Mouse (Mus musculus) heart, postnatal 36 days (tissue): ENCODE measurements around the gene Crybb2. TPM values are rescaled to one million over a fixed set of nuclear protein-coding genes. Genes with fewer than 3 reads are reported as not detected.
"Not testable (repeated sequence)": the region's sequence is repeated elsewhere in the genome, so short reads cannot be mapped to it uniquely, and the experiment has no call there.

ENCODE experiments used
- DNase-seq, 2 experiments: peaks; one replicate each; pipeline ENCODE4 v3.0.0; 2021 to 2022
- intact Hi-C: fragments of 180-260 bp; cut with DNase I; formaldehyde crosslinking; loops from one replicate; pipeline ENCODE4 v1.15.1; 2025
- total RNA-seq, 2 experiments: library from RNA; stranded (reverse); gene quantifications; 2 replicates each; pipeline ENCODE4 v1.2.3; 2021

Crybb2 gene
- not detected for total RNA-seq

DNA sequence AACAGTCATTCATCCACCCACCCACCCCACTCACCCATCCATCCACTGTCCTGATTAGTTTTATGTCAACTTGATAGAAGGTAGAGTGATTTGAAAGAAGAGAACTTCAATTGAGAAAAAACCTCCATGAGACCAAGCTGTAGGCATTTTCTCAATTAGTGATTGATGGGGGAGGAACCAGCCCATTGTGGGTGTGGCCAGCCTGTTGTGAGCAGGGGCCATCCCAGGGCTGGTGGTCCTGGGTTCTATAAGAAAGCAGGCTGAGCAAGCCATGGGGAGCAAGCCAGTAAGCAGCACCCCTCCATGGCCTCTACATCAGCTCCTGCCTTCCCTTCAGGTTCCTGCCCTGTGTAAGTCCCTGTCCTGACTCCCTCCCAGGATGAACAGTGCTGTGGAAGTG lies at the start of gene Crybb2:
Gene Crybb2 (minus strand): TSS at position 101 of the 400 bp plus-strand sequence.
- intact Hi-C loops, result no loop called here
- DNase-seq, result no peak

DNA sequence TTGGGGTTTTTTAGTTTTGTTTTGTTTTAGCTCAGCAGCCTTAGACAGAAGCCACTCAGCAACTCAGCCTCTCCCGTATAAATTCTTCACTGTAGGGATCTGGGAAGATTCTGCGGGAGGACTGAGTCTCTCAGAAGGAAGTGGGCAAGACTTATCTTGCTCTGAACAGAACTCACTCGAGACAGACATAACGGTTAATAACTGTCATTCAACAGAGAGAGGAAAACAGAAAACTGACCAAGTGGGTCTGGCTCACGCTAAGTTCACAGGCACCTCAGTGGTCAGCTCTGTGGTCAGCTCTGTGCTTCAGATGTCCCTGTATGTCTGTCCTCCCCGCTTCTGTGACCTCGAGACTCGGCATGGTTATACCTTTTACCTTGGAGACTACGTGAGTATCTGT lies 49.4 kb upstream of the Crybb2 start:
- no peak for DNase-seq
- intact Hi-C loops, result no loop called here

DNA sequence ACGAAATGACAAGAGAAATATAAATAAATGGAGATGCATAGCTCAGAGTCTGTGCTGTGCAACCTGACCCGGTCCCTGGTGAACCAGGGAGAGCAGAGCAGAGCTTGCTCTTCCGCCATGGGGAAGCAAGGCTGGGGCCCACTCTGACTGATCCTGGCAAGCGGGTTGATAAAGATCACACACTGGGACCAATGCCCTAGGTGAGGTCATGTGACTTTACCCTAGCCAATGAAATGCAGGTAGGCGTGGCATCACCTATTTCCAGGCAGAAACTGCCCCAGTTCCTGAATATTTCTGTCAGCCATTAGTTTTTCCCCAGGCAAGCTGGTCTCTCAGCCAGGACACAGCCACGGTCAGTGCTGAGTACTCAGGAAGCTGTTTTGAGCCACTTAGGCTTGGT lies 48.8 kb upstream of the Crybb2 start:
- intact Hi-C loops, result no loop called here
- no peak for DNase-seq

DNA sequence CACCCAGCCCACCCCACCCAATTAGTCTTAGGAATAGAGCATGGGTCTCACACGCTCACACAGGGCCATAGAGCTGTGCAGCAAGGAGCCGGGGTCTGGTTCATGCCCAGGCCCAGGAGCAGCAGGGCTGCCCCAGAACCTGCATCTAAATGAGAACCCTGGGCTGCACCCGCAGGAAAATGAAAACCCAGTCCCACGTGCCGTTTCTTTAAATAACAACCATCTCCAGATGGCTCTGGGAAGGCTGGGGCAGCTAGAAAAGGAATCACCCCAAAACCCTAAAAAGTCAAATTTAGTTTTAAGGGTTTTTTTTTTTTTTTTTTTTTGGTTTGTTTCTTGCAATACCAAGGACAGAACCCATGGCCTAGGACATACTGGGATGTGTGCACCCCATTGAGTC lies 47.4 kb upstream of the Crybb2 start:
- intact Hi-C loops, result no loop called here
- DNase-seq, result no peak

DNA sequence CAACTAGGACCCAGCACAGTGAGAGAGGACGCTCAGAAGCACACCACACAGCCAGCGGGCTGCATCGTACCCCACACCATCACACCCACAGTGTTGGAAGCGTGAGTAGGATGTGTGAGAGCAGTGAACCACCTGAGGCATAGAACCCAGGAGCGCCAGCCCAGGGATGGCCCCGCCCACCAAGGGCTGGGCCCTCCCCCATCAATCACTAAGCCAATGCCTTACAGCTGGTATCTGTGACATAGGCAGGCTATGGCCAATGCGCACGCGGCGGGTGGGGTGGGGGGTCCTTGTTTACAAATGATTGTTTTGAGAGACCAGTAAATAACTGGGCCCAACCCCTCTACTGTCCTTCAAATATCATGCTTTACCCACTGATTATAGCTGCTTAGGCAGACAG lies 46.0 kb upstream of the Crybb2 start:
- DNase-seq, result no peak
- intact Hi-C loops, result no loop called here

DNA sequence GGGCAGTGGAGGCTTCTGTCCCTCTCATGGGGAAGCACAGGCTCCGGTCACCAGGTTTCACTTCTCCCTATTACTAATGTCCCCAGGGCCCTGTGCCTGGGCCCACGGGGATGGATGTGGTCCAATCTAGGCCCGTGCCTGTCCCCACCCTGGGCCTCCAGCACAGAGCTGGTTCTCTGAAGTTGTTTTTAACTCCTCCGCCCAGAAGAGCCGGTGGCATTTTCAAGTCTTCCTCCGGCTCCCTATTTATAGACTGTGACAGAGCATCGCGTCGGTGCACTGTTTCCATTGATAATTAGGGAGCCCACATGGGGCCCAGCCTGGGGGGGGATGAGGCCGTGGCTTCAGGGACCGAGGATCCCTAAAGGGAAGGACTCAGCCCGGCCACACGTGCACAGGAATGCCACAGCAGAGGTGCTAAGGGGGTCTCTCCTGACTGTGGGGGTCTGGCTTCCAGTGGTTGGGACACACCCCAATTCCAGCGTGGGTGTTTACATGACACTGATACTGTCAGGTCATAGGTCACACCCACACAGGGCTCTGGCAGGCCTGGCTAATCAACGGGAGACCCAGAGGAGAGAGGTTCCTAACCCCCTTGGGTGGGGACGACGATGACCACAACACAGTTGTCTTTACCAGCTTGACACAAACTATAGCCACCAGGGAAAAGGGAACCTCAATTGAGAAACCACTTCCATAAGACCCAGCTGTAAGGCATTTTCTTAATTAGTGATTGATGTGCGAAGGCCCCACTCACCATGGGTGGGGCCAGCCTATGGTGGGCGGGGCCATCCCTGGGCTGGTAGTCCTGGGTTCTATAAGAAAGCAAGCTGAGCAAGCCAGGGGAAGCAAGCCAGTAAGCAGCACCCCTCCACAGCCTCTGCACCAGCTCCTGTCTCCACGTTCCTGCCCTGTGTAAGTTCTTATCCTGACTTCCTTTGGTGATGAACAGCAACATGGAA lies 44.6 kb upstream of the Crybb2 start:
- peak; percentile 38 to 51 for DNase-seq
- intact Hi-C loops, result no loop called here

DNA sequence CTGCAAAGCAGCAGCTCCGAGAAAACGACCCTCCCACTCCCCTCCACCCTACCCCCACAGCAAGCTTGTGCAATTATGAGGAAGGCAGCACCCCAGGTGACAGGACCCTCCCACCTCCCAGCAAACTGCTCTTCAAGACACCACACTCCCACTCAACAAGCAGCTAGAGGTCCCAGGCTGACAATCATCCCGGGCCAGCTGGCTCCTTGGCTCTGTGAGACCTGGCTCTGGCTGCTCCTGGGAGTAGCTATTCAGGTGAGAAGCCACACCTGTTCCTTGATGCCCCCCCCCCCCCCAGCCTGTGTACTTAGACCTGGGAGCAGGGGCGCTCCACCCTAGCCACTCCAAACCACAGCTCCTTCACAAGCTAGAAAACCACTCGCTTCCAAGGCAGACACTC lies 43.2 kb upstream of the Crybb2 start:
- intact Hi-C loops, result no loop called here
- no peak for DNase-seq

DNA sequence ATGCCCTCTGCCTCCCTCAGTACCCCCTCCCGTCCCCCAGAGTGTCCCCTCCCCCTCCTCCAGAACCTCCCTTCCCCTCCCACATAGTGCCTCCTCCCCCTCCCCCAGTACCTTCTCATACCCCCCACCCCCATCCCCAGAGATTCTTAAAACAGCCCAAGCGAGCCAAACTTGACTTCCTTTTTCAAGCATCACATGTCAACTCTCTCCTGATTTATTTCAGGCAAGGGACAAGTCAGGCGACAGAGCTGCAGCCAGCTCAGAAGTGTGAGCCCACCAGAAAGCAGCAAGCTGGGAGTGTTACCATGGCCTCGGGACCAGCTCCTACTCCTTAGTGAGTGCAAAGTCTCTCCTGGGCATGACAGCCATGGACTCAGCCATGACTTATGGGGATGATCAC lies 41.4 kb upstream of the Crybb2 start:
- intact Hi-C loops, result loop anchor here (2.0 kb wide), 2 partner anchors 27 to 43 kb away; no protein-coding TSS in a partner anchor
- no peak for DNase-seq

DNA sequence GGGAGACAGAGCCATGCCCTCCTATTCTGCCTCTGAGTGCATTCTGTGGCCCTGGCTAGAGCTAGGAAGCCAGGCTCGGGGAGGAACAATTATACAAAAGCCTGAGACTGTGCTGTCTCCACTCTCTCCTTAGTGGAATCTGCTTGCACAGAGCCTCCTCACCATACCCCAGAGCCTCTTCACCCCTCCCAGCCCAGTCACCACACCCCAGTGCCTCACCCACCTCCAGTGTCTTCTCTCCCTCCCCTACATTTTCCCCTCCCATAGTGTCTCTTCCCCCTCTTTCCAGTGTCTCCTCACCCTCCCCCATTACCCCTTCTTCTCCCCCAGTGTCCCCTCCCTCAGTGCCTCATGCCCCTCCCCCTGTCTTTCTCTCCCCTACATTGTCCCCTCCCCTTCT lies 41.0 kb upstream of the Crybb2 start:
- DNase-seq, result no peak
- intact Hi-C loops, result loop anchor here (2.0 kb wide), 2 partner anchors 28 to 44 kb away; no protein-coding TSS in a partner anchor

DNA sequence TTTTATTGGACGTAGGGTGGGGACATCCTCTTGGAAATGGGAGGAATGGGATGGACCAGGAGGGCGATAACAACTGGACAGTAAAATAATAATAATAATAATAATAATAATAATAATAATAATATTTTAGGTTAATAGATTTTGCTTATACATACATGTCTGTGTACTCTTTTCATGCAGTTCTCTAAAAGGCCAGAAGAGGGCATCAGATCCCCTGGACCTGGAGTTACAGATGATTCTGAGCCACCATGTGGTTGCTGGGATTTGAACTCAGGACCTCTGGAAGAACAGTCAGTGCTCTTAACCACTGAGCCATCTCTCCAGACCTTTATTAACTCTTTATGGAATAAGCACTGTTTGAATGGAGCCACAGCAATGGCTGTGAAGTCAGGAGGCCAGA lies 39.7 kb upstream of the Crybb2 start:
- intact Hi-C loops, result loop anchor here (2.0 kb wide), 2 partner anchors 29 to 45 kb away; no protein-coding TSS in a partner anchor
- DNase-seq, result not testable (repeated sequence)

DNA sequence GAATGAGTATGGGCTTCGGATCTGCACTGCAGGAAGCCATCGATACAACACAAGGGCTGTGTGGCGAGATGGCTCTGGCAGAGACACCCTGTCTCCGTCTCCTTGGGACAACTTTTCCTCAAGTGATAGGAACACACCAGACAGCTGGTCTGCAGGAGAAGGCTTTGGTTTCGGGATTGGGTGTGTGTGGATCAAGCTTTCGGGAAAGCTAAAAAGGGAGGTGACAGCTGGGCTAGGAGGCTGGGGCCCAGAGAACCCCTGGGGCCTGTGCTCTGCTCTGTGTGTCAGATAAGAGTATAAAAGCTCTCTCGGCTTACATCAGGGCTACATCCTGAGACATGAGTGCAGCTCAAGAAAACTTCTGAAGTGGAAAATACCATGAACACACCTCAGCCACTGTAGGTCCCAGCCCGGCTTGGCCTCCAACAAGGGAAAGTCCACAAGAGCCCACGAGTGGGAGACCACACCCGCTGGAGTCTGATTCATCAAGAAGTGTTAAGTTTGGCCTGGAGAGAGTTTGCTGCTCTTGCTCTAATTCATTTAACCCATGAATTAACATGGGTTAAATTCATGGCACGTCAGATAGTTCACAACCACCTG lies 38.3 kb upstream of the Crybb2 start:
- DNase-seq, result no peak
- intact Hi-C loops, result no loop called here

DNA sequence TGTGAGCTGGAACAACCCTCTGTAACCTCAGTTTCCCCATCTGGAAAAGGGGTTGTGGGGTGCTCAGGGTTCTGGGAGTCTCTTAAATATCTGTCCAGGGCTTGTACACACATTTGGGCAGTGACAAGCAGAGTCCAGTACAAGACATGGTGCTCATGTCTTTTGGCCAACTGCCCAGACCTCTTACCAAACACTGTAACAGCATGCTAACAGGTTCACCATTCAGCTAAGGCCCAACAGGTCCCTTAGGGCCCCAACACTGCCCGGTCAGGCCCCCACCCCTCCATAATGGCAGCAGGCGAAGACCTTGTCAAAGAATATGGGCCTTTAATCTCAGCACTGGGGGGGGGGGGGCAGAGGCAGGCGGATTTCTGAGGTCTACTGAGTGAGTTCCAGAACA lies 37.8 kb upstream of the Crybb2 start:
- DNase-seq, result no peak

DNA sequence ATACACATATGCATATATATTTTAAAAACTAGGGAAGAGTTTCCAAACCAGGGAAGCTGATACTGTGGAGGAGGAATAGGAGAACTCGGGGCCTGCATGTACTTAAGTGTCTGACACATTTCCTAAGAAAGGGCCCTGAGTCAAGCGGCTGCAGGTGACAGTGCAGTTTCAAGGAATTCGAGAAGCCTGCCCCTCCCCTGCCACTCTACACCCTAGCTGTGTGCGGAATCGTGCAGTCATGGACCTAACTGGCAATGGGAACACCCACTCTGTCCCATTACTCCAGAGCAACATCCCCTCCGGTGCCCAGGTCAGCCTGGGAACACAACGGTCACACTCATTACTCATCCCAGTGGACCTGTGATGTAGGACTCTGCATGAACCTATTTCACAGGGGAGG lies 36.7 kb upstream of the Crybb2 start:
- intact Hi-C loops, result no loop called here
- DNase-seq, result no peak

More for the DNA sequence above, 37.8 kb upstream of the Crybb2 start:
- intact Hi-C loops, result no loop called here

DNA sequence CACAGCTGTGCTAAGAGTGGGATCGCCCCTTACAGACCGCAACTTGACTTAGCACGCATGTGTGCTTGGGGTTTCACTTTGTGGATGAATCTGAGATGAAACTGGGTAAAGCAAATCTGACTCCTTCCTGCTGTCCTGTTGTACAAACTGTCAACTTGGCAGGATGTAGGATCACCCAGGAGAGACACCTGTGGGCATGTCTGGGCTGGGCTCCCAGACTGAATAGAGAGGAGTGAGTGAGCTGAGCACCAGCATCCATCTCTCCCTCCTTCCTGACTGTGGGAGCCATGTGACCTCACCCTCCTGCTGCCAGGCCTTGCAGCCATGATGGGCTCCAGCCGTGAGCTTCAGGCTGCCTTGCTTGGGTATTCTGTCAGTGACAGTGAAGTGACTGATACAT lies 35.6 kb upstream of the Crybb2 start:
- no peak for DNase-seq
- intact Hi-C loops, result no loop called here

DNA sequence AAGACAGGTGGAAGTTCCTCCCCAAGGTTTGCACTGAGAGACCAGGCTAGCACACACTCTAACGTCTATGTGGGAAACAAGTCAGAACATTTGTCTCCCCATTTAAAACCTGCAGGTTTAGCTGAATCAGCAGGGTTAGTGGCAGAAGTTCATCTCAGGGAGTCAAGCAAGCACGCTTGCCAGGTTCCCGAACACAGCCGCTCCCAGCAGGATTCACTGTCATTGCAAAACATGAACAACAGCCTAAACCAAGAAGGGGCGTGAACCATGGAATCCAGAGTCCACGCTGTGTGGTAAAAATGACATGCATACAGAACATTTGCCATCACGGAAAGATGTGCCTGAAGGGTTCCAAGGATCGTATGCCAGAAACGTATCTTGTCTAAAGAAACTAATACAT lies 35.1 kb upstream of the Crybb2 start:
- intact Hi-C loops, result no loop called here
- DNase-seq, result no peak

DNA sequence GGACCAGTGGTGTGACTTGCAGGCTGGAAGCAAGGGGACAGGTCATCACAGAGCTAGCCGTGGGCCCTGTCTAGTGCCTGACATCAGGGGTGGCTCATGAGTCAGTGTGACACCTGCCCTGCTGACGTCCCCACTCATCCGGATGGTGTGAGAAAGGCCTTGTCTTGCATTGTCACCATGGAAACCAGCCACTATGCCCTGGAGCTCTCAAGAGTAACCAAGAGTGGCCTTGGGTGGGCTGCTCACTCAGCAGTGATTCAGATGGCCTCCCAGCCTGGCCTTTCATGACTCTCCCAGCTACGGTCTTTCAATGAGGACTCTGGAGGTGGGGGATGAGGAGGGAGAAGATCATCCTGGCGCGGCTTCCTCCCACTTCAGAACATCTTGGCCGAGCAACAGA lies 32.5 kb upstream of the Crybb2 start:
- intact Hi-C loops, result no loop called here
- no peak for DNase-seq

DNA sequence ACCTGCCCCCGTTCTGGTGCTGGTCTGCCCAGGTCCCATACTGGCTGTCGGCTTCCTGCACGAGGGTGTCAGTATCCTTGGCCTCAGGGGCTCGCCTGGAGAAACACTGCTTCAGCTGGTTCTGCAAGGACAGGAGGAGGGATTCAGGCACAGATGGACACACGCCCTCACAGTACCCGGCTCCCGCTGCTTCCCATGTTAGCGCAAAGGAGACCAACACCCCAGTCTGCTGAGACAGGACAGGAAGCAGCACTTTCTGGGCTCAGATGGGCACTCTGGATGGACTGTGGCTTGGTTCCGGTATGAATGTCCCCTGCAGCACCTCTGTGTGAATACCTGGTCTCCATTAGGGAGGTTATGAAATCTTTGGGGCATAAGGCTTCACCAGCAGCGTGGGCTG lies 31.5 kb upstream of the Crybb2 start:
- intact Hi-C loops, result no loop called here
- no peak for DNase-seq

DNA sequence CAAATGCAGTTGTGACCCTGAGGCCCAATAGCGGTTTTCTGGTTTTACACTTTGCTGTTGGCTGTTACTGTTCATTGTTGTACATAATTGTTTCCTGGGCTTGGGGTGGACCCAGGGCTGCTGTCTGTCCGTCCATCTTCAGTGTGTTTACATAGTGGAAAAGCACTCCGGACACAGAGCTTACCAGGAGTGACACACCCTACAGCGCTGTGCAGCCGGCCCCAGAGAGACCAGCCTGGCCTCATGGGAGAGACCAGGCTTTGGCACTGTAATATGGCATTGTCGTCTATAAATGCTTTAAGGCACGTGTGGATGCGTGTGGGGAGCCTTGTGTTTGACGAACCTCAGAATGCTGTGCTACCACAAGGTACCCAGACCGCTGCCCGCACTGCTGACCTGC lies 30.5 kb upstream of the Crybb2 start:
- intact Hi-C loops, result no loop called here
- no peak for DNase-seq

DNA sequence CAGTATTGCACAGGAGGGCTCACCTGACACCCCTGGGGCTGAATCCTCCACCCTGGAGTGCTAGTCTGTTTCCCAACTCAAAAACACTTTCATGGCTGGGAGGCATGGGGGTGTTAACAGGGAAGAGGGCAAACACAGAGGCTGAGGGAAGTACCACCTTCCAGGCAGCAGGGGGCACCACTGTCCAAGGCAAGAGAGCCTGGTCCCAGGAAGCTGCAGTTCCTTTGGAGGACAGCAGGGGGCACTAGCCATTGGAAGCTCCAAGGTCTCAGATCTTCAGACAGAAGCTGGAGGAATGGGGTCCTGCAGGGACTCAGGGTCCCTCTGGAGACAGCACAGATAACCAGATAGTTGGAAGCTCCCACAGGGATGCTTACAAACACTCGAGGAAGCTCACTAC lies 29.6 kb upstream of the Crybb2 start:
- peak; percentile 92 to 95 for DNase-seq
- intact Hi-C loops, result loop anchor here (1.0 kb wide), 3 partner anchors 56 to 127 kb away; partner anchors contain the start of gene Tmem211

DNA sequence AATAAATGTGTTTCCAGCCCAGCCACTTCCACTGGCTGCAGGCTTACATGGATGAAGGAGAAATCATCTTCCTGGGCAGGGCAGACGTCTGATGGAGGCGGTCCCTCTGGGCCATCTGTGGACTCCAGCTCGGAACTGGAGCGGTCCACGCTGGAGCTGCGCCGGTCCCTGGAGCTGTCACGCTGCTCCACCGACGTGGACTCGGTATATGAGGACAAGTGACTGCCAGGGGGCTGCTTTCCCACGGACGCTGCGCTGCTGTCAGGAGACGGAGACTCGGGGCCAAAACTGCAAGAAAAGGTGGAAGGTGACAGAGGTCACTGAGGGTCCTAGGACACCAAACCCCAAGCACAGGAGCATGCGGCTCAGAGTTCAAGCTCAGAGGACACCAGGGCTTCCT lies 27.6 kb upstream of the Crybb2 start:
- DNase-seq, result no peak
- intact Hi-C loops, result no loop called here

DNA sequence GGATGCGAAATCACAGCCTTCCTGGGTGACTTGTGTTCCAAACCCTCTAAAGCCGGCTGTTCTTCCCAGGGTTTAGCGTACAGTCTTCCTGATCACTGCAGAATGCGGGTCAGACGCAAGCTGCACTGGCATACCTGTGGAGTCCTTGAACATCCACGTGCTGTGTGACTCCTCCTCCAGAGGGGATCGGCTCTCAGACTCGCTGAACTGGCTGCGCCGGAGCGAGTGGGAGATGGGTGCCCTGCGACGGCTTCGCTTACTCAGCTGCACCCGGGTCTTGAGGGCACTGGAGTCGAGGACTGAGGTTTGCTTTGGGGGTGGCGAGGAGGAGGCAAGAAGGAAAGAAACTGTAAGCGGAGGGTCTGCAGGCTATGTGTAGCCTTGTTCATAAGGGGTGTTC lies 25.5 kb upstream of the Crybb2 start:
- DNase-seq, result no peak
- intact Hi-C loops, result no loop called here

DNA sequence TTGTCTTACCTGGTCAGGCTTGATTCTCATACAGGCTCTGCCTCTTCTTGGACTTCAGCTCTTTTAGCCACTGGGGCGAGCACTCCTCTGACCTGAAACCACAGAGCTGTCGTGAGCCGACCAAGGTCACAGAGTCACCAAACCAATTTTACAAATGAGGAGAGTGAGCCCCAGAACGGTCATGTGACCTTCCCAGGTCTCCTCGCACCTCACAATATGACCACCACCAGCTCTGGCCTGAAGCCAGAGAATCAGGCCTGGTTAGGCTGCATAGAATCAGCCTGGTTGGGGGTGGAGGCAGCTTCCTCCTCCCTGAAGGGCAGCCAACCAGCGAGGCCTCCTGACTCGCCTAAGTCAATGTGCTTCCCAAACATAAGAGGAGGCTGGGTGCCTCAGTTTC lies 22.5 kb upstream of the Crybb2 start:
- intact Hi-C loops, result no loop called here
- no peak for DNase-seq
